Mouse (Mus musculus) liver, embryonic 11.5 days (tissue): ENCODE results near the gene Atg16l2. TPM values are rescaled to one million over a fixed set of nuclear protein-coding genes. Genes with fewer than 3 reads are reported as not detected.

ENCODE experiments used
- ATAC-seq: fragments of 200-750 bp; cut with Nextera tagmentation; replicated peaks from 2 replicates; pipeline ENCODE4 v1.8.0; 2017; ENCODE audit warnings: moderate number of reproducible peaks, mild to moderate bottlenecking, moderate TSS enrichment, moderate library complexity; ENCODE audit not compliant: low FRiP score
- DNase-seq: peaks from one replicate; pipeline ENCODE4 v3.0.0-alpha.2; 2017; ENCODE audit warnings: low spot score
- H3K27ac ChIP-seq: fragments of 300-500 bp; sonication (generic); 2 replicates; pipeline ENCODE4 v1.5.1; 2014; ENCODE audit warnings: mild to moderate bottlenecking, low read depth, low read length, control low read depth
- H3K27me3 ChIP-seq: fragments of 300-500 bp; sonication (generic); replicated peaks from 2 replicates; pipeline ENCODE4 v1.6.1; 2014; ENCODE audit warnings: low read length, mixed read lengths; ENCODE audit not compliant: control insufficient read depth, insufficient read depth
- H3K36me3 ChIP-seq: fragments of 300-500 bp; sonication (generic); 2 replicates; pipeline ENCODE4 v1.6.1; 2014; ENCODE audit warnings: mild to moderate bottlenecking, low read length, moderate library complexity, mixed read lengths; ENCODE audit not compliant: control insufficient read depth, insufficient read depth
- H3K4me1 ChIP-seq: fragments of 300-500 bp; sonication (generic); replicated peaks from 2 replicates; pipeline ENCODE4 v1.6.1; 2014; ENCODE audit warnings: low read length, mixed read lengths; ENCODE audit not compliant: control insufficient read depth, insufficient read depth
- H3K4me2 ChIP-seq: fragments of 300-500 bp; sonication (generic); 2 replicates; pipeline ENCODE4 v1.6.1; 2014; ENCODE audit warnings: mild to moderate bottlenecking, control low read depth, moderate library complexity
- H3K4me3 ChIP-seq: fragments of 300-500 bp; sonication (generic); 2 replicates; pipeline ENCODE4 v1.5.1; 2014; ENCODE audit warnings: low read depth, low read length, control low read depth
- H3K9ac ChIP-seq: fragments of 300-500 bp; sonication (generic); 2 replicates; pipeline ENCODE4 v1.6.1; 2014; ENCODE audit warnings: low read depth, low read length, control low read depth
- H3K9me3 ChIP-seq: fragments of 300-500 bp; sonication (generic); 2 replicates; pipeline ENCODE4 v1.6.1; 2016; ENCODE audit warnings: low read length, inconsistent platforms, mixed read lengths; ENCODE audit not compliant: control insufficient read depth
- WGBS: fragments of 180-500 bp; shearing (Covaris S2); extraction: QIAGEN DNeasy Blood & Tissue Kit; methylation state at CpG from one replicate; pipeline ENCODE4 v1.1.7; 2014; 5-methylcytosine and 5-hydroxymethylcytosine counted together
- polyA plus RNA-seq: library from polyadenylated mRNA; unstranded; fragments of >200 nt; fragmentation: Nextera tagmentation; extraction: Ambion mirVana; gene quantifications from 2 replicates; pipeline ENCODE4 v1.2.1, GENCODE M21; 2014

Atg16l2 gene
- polyA plus RNA-seq, 1 experiment from 2014 or later = 5.7 TPM

GRCm38 (mm10) chr7:101302691-101303090 is 640 bp upstream of the Atg16l2 start:
- H3K36me3 ChIP-seq = no peaks in the 10 kb centered on the region
- no peaks in the 10 kb centered on the region for H3K9me3 ChIP-seq
- peak overlapping the region; percentile 97 for H3K4me2 ChIP-seq
- 34% methylated on average over 7 of the region's 7 CpGs for WGBS
- no peak for ATAC-seq
- no peak overlapping the region for H3K27ac ChIP-seq
- H3K9ac ChIP-seq = peak overlapping the region; percentile 66; the same call in 1 of the 2 replicates
- H3K4me3 ChIP-seq = peak overlapping the region; percentile 74
- H3K27me3 ChIP-seq = peaks cover 7% of the 10 kb centered on the region
- peaks cover 19% of the 10 kb centered on the region for H3K4me1 ChIP-seq
- no peak for DNase-seq

- DNase-seq (no peak), ATAC-seq (peak; percentile 3)
- H3K27ac ChIP-seq = no peak overlapping the region
- H3K9ac ChIP-seq = peak overlapping the region; percentile 66
- H3K4me2 ChIP-seq = peak overlapping the region; percentile 97
- 3% methylated on average over 30 of the region's 30 CpGs for WGBS
- H3K9me3 ChIP-seq = no peaks in the 10 kb centered on the region
- H3K27me3 ChIP-seq = peaks cover 9% of the 10 kb centered on the region
- H3K36me3 ChIP-seq = no peaks in the 10 kb centered on the region
- H3K4me1 ChIP-seq = peaks cover 26% of the 10 kb centered on the region
- H3K4me3 ChIP-seq = peak overlapping the region; percentile 74
Measured at GRCm38 (mm10) chr7:101301361-101301880, 630 bp downstream of the Atg16l2 start.

- peaks cover 12% of the 10 kb centered on the region for H3K27me3 ChIP-seq
- 84% methylated on average over 3 of the region's 3 CpGs for WGBS
- no peak overlapping the region for H3K9ac ChIP-seq
Measured at GRCm38 (mm10) chr7:101298375-101298774, 3.7 kb downstream of the Atg16l2 start.

GRCm38 (mm10) chr7:101297023-101297405 is 5.0 kb downstream of the Atg16l2 start:
- Histone ChIP-seq H3K4me1 (peaks cover 23% of the 10 kb centered on the region), H3K9me3 (no peaks in the 10 kb centered on the region), H3K27ac (no peak overlapping the region), H3K27me3 (peaks cover 12% of the 10 kb centered on the region), H3K36me3 (no peaks in the 10 kb centered on the region), H3K4me3 (peak overlapping the region; percentile 31), H3K9ac (no peak overlapping the region), H3K4me2 (peak overlapping the region; percentile 61)
- 34% methylated on average over 8 of the region's 8 CpGs for WGBS
- ATAC-seq = no peak
- no peak for DNase-seq

More at GRCm38 (mm10) chr7:101298375-101298774, 3.7 kb downstream of the Atg16l2 start:
- H3K4me3 ChIP-seq = no peak overlapping the region
- no peak overlapping the region for H3K27ac ChIP-seq
- H3K36me3 ChIP-seq = no peaks in the 10 kb centered on the region
- peaks cover 29% of the 10 kb centered on the region for H3K4me1 ChIP-seq
- no peaks in the 10 kb centered on the region for H3K9me3 ChIP-seq
- H3K4me2 ChIP-seq = no peak overlapping the region
- ATAC-seq (no peak), DNase-seq (no peak)

- Histone ChIP-seq H3K4me3 (peak overlapping the region; percentile 31), H3K27ac (no peak overlapping the region), H3K36me3 (no peaks in the 10 kb centered on the region), H3K4me1 (peaks cover 22% of the 10 kb centered on the region), H3K27me3 (peaks cover 12% of the 10 kb centered on the region), H3K4me2 (peak overlapping the region; percentile 61), H3K9ac (no peak overlapping the region), H3K9me3 (no peaks in the 10 kb centered on the region)
- peak; percentile 69 for DNase-seq
- ATAC-seq = peak; percentile 55
- WGBS = 13% methylated on average over 35 of the region's 35 CpGs
Measured at GRCm38 (mm10) chr7:101296252-101297022, 5.6 kb downstream of the Atg16l2 start.

GRCm38 (mm10) chr7:101295438-101295837 is 6.6 kb downstream of the Atg16l2 start:
- Histone ChIP-seq H3K27ac (no peak overlapping the region), H3K27me3 (peaks cover 8% of the 10 kb centered on the region)
- WGBS = 61% methylated on average over 1 of the region's 1 CpGs

GRCm38 (mm10) chr7:101293611-101294010 is 8.4 kb downstream of the Atg16l2 start:
- WGBS = 61% methylated on average over 4 of the region's 4 CpGs
- H3K4me3 ChIP-seq = no peak overlapping the region
- no peaks in the 10 kb centered on the region for H3K9me3 ChIP-seq
- H3K36me3 ChIP-seq = no peaks in the 10 kb centered on the region; the same call in 1 of the 2 replicates
- peaks cover 5% of the 10 kb centered on the region; the same call in 1 of the 2 replicates for H3K27me3 ChIP-seq
- no peak overlapping the region for H3K4me2 ChIP-seq
- H3K27ac ChIP-seq = no peak overlapping the region
- H3K4me1 ChIP-seq = peaks cover 10% of the 10 kb centered on the region
- H3K9ac ChIP-seq = no peak overlapping the region
- DNase-seq (no peak), ATAC-seq (no peak)

More at GRCm38 (mm10) chr7:101295438-101295837, 6.6 kb downstream of the Atg16l2 start:
- peaks cover 14% of the 10 kb centered on the region for H3K4me1 ChIP-seq
- no peak overlapping the region for H3K9ac ChIP-seq
- H3K36me3 ChIP-seq = no peaks in the 10 kb centered on the region
- DNase-seq = no peak
- H3K9me3 ChIP-seq = no peaks in the 10 kb centered on the region
- no peak overlapping the region for H3K4me2 ChIP-seq
- ATAC-seq = no peak
- H3K4me3 ChIP-seq = no peak overlapping the region

GRCm38 (mm10) chr7:101293138-101293537 is 8.9 kb downstream of the Atg16l2 start:
- Histone ChIP-seq H3K4me2 (no peak overlapping the region), H3K27ac (no peak overlapping the region), H3K4me3 (no peak overlapping the region), H3K9me3 (no peaks in the 10 kb centered on the region), H3K4me1 (peaks cover 10% of the 10 kb centered on the region), H3K36me3 (no peaks in the 10 kb centered on the region; the same call in 1 of the 2 replicates), H3K27me3 (peaks cover 5% of the 10 kb centered on the region; the same call in 1 of the 2 replicates), H3K9ac (no peak overlapping the region)
- ATAC-seq (no peak), DNase-seq (peak; percentile 30)
- WGBS = 55% methylated on average over 4 of the region's 4 CpGs
